Mouse (Mus musculus) cerebellum, adult 18-20 months (tissue): ENCODE measurements around the gene Zc3h12a.

Source experiments
- DNase-seq, 2 experiments: peaks; one replicate each; pipeline ENCODE4 v3.0.0; 2021

Gene Zc3h12a

GRCm38 (mm10) chr4:125114638-125115037 is 13.0 kb downstream of the Zc3h12a start:
- peak; percentile 77 to 82 for DNase-seq

- no peak for DNase-seq
These were observed 22.3 kb downstream of the Zc3h12a start for GRCm38 (mm10) chr4:125105354-125105753.

GRCm38 (mm10) chr4:125101334-125101733 is 26.3 kb downstream of the Zc3h12a start:
- DNase-seq, result no peak

- DNase-seq, result peak; percentile 80 to 84
These were observed 28.2 kb downstream of the Zc3h12a start for GRCm38 (mm10) chr4:125099458-125099857.

GRCm38 (mm10) chr4:125097412-125097811 is 30.2 kb downstream of the Zc3h12a start:
- no peak for DNase-seq

DNA sequence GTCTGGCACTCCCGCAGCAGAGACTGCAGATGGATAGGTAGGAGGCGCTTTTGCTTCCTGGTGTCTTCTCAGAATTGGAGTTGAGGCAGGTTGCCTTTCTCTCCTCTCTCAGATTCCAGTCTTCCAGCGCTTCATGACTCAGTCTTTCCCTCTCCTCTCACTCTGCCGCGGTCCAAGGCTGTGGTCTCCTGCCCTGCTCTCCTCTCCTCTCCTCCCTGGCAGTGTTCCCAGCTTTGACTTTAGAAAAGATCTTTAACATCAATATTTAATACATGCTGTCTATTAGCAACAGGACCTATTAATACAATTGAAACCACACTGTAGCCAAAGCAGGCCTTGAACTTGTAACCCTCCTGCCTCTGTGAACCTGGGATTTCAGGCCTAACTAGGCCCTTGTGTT is 31.6 kb downstream of the Zc3h12a start:
- no peak for DNase-seq

DNA sequence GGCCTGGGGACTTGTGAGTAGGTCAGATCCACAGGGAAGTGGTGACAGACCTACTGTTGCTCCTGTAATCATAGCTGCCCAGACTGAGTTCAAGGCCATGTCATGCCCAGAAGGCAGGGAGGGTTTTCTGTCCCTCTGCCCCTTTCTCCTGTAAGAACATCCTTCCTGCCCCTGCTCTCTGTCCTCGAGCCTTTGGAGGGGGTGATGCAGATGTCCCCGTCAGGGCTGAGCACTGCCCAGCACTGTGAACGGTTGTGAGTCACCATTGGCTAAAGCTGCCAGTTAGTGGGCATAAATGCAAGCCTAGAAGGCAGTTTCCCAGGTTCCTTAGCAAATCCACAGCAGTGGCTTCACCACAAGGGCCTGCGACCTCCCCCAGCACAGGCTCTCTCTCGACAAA is 34.6 kb downstream of the Zc3h12a start:
- DNase-seq, result no peak

DNA sequence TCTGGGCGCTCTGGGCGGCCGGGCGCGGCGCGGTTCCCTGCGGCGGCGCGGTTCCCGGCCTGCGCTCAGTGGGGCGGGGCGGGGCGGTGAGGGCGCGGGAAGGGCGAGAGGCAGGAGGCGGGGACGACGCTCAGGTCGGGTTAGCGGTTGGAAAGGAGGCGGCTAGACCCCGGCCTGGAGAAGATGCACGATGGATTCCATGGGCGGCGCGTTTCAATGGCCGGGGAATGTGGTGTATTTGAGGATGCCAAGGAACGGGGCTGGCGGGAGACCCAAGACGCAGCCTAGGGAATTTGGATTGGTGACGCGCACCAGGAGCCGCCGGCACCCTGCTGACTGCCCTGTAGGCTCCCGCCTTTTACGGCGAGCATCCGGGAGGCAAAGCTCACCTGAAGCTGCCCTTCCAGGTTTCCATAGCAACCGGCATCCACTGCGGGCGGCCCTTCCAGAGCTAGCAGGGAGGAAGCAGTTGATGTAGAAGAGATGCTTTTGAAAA is 42.2 kb downstream of the Zc3h12a start:
- DNase-seq, result peak in 1 of 2 experiments; percentile 74

GRCm38 (mm10) chr4:125084403-125085345 is 43.0 kb downstream of the Zc3h12a start, which contains the start of gene Meaf6:
Gene Meaf6, plus strand, starts transcription at chr4:125085134.
- DNase-seq, result peak; percentile 87 to 98

DNA sequence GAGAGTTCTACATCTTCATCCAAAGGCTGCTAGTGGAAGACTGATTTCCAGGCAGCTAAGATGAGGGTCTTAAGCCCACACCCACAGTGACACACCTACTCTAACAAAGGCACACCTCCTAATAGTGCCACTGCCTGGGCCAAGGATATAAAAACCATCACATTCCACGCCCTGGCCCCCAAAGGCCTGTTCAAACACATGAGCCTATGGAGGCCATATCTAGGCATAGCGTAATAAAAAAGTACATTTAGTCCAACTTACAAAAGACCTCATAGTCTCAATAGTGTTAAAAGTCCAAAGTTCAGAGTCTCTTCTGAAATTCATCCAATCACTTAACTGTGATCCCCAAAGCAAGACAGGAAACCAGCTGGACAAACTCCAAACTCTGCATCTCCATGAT is 48.9 kb downstream of the Zc3h12a start:
- DNase-seq, result no peak

DNA sequence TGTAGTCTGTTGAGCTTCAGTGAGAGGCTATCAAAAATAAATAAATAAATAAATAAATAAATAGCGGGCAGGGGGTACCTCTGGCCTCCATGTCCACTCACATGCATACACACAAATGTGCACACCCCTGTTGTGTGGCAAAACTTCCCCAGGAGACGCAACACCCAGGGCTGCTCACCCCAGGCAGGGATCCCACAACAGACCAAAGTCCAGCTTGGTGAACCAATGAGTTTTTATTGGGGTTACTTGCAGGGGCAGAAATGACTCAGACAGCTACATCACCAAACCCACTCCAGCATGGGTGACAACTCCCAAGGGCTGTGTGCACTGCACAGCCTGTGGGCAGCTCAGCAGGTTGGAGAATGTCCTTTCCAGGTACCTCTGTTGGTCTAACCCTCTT is 49.9 kb downstream of the Zc3h12a start:
- DNase-seq, result no peak
